Mouse (Mus musculus) left cerebral cortex, adult 8-10 months (tissue): ENCODE measurements at regions not wholly inside any gene's neighbourhood (a gene's known extent, or its start where the extent isn't known, plus 50 kb on each side); places are given as distances from the start of the nearest gene placed in this dataset.

Experiments
- DNase-seq, 2 experiments: peaks; one replicate each; pipeline ENCODE4 v3.0.0; 2022; ENCODE audit warnings: low spot score in 2 of 2

GRCm38 (mm10) chr15:31841519-31841918 is 239.9 kb downstream of the Fam173b start:
- no peak for DNase-seq

- DNase-seq: no peak
Measured at GRCm38 (mm10) chr15:31854764-31855163, 253.1 kb downstream of the Fam173b start.

- DNase-seq: no peak
Measured at GRCm38 (mm10) chr15:31855188-31855587, 253.5 kb downstream of the Fam173b start.

GRCm38 (mm10) chr15:31869100-31869499 is 267.4 kb downstream of the Fam173b start:
- DNase-seq: no peak

GRCm38 (mm10) chr15:31869673-31870417 is 268.2 kb downstream of the Fam173b start:
- no peak for DNase-seq

GRCm38 (mm10) chr15:31875436-31875835 is 273.8 kb downstream of the Fam173b start:
- DNase-seq: no peak

- no peak for DNase-seq
Measured at GRCm38 (mm10) chr15:31880479-31880878, 278.8 kb downstream of the Fam173b start.

- DNase-seq: no peak
Measured at GRCm38 (mm10) chr15:31882331-31882730, 280.7 kb downstream of the Fam173b start.

GRCm38 (mm10) chr15:31883516-31883915 is 281.9 kb downstream of the Fam173b start:
- DNase-seq: no peak

- DNase-seq: no peak
Measured at GRCm38 (mm10) chr15:31898904-31899650, 278.0 kb upstream of the Tas2r119 start.

GRCm38 (mm10) chr15:31900325-31900724 is 276.8 kb upstream of the Tas2r119 start:
- DNase-seq: no peak

GRCm38 (mm10) chr15:31908432-31908831 is 268.7 kb upstream of the Tas2r119 start:
- DNase-seq: no peak

- no peak for DNase-seq
Measured at GRCm38 (mm10) chr15:31911978-31912377, 265.1 kb upstream of the Tas2r119 start.

GRCm38 (mm10) chr15:31921485-31921884 is 255.6 kb upstream of the Tas2r119 start:
- peak in 1 of 2 experiments; percentile 18 for DNase-seq

GRCm38 (mm10) chr15:31960301-31960700 is 216.8 kb upstream of the Tas2r119 start:
- no peak for DNase-seq

- DNase-seq: no peak
Measured at GRCm38 (mm10) chr15:31961963-31962362, 215.1 kb upstream of the Tas2r119 start.

- DNase-seq: no peak
Measured at GRCm38 (mm10) chr15:31964911-31965310, 212.2 kb upstream of the Tas2r119 start.

- no peak for DNase-seq
Measured at GRCm38 (mm10) chr15:31965542-31965941, 211.5 kb upstream of the Tas2r119 start.

GRCm38 (mm10) chr15:31972891-31973290 is 204.2 kb upstream of the Tas2r119 start:
- no peak for DNase-seq

- no peak for DNase-seq
Measured at GRCm38 (mm10) chr15:31973889-31974288, 203.2 kb upstream of the Tas2r119 start.

GRCm38 (mm10) chr15:31976461-31976860 is 200.6 kb upstream of the Tas2r119 start:
- DNase-seq: no peak

- peak in 1 of 2 experiments; percentile 18 for DNase-seq
Measured at GRCm38 (mm10) chr15:31977563-31977962, 199.5 kb upstream of the Tas2r119 start.

- DNase-seq: no peak
Measured at GRCm38 (mm10) chr15:31979961-31980360, 197.1 kb upstream of the Tas2r119 start.
